Mouse (Mus musculus) gastrocnemius, postnatal 14 days (tissue): ENCODE results near the gene Krt81. TPM values are rescaled to one million over a fixed set of nuclear protein-coding genes. Genes with fewer than 3 reads are reported as not detected.
A peak's percentile ranks its signal among the peaks of the same experiment; 100 is the strongest.

Experiments used
- DNase-seq: peaks from one replicate; pipeline ENCODE4 v3.0.0; 2021; ENCODE audit warnings: mixed read lengths
- intact Hi-C: fragments of 180-260 bp; cut with DNase I; formaldehyde crosslinking; loops from one replicate; pipeline ENCODE4 v1.15.1; 2025; ENCODE audit warnings: low total_unique reads
- long read RNA-seq, 2 experiments: library from polyadenylated mRNA; stranded (forward); transcript quantifications; one replicate each; pipeline ENCODE4 v2.0.0; 2021
- total RNA-seq, 2 experiments: library from RNA; stranded (reverse); gene quantifications; 2 replicates each; pipeline ENCODE4 v1.2.3; 2021

Krt81 gene
- total RNA-seq, result not detected
- long read RNA-seq, experiment 1, result 0 reads
- long read RNA-seq, experiment 2, result 0 reads

- intact Hi-C loops, result no loop called here
Observed at GRCm38 (mm10) chr15:101463651-101464050, at the start of gene Krt81. Gene Krt81, minus strand, starts transcription at chr15:101463751.

GRCm38 (mm10) chr15:101508247-101508646, 44.7 kb upstream of the Krt81 start:
- no peak for DNase-seq
- intact Hi-C loops, result no loop called here

More at GRCm38 (mm10) chr15:101463651-101464050, at the start of gene Krt81:
- no peak for DNase-seq

- DNase-seq, result no peak
- intact Hi-C loops, result no loop called here
Observed at GRCm38 (mm10) chr15:101506896-101507758, 43.6 kb upstream of the Krt81 start.

GRCm38 (mm10) chr15:101497181-101497580, 33.6 kb upstream of the Krt81 start:
- intact Hi-C loops, result loop anchor here (10.0 kb wide), 1 partner anchor 152 kb away; no protein-coding TSS in a partner anchor
- no peak for DNase-seq

GRCm38 (mm10) chr15:101495266-101495665, 31.7 kb upstream of the Krt81 start:
- intact Hi-C loops, result loop anchor here (10.0 kb wide), 1 partner anchor 150 kb away; no protein-coding TSS in a partner anchor
- no peak for DNase-seq

- intact Hi-C loops, result loop anchor here (10.0 kb wide), 1 partner anchor 149 kb away; no protein-coding TSS in a partner anchor
- no peak for DNase-seq
Observed at GRCm38 (mm10) chr15:101494203-101494602, 30.7 kb upstream of the Krt81 start.

GRCm38 (mm10) chr15:101493713-101494112, 30.2 kb upstream of the Krt81 start:
- DNase-seq, result no peak
- intact Hi-C loops, result loop anchor here (10.0 kb wide), 1 partner anchor 149 kb away; no protein-coding TSS in a partner anchor

GRCm38 (mm10) chr15:101492718-101493117, 29.2 kb upstream of the Krt81 start:
- intact Hi-C loops, result loop anchor here (10.0 kb wide), 1 partner anchor 148 kb away; no protein-coding TSS in a partner anchor
- DNase-seq, result no peak

GRCm38 (mm10) chr15:101491431-101491830, 27.9 kb upstream of the Krt81 start, which contains the start of gene Krt83:
Gene Krt83, minus strand, starts transcription at chr15:101491512.
- intact Hi-C loops, result loop anchor here (10.0 kb wide), 1 partner anchor 147 kb away; no protein-coding TSS in a partner anchor
- DNase-seq, result no peak

- DNase-seq, result no peak
- intact Hi-C loops, result no loop called here
Observed at GRCm38 (mm10) chr15:101485911-101486635, 22.5 kb upstream of the Krt81 start.

- intact Hi-C loops, result no loop called here
- no peak for DNase-seq
Observed at GRCm38 (mm10) chr15:101484939-101485338, 21.4 kb upstream of the Krt81 start.

- intact Hi-C loops, result no loop called here
- no peak for DNase-seq
Observed at GRCm38 (mm10) chr15:101483646-101484045, 20.1 kb upstream of the Krt81 start.

- no peak for DNase-seq
- intact Hi-C loops, result no loop called here
Observed at GRCm38 (mm10) chr15:101482056-101482455, 18.5 kb upstream of the Krt81 start.

- DNase-seq, result no peak
- intact Hi-C loops, result no loop called here
Observed at GRCm38 (mm10) chr15:101479666-101480060, 16.1 kb upstream of the Krt81 start.

GRCm38 (mm10) chr15:101479007-101479665, 15.6 kb upstream of the Krt81 start:
- peak; percentile 37 for DNase-seq
- intact Hi-C loops, result no loop called here

GRCm38 (mm10) chr15:101472952-101473528, 9.5 kb upstream of the Krt81 start, which contains the start of gene Krt86:
Gene Krt86, plus strand, starts transcription at chr15:101473478.
- no peak for DNase-seq
- intact Hi-C loops, result no loop called here

GRCm38 (mm10) chr15:101469093-101469492, 5.5 kb upstream of the Krt81 start:
- intact Hi-C loops, result no loop called here

GRCm38 (mm10) chr15:101459283-101459682, 4.3 kb downstream of the Krt81 start:
- intact Hi-C loops, result no loop called here
- DNase-seq, result peak; percentile 11

More at GRCm38 (mm10) chr15:101469093-101469492, 5.5 kb upstream of the Krt81 start:
- no peak for DNase-seq

- intact Hi-C loops, result no loop called here
- peak; percentile 17 for DNase-seq
Observed at GRCm38 (mm10) chr15:101458361-101458930, 5.1 kb downstream of the Krt81 start.
